Mouse (Mus musculus): ENCODE measurements around the gene 4430402I18Rik. TPM values are rescaled to one million over a fixed set of nuclear protein-coding genes. Genes with fewer than 3 reads are reported as not detected.

4430402I18Rik gene
- polyA plus RNA-seq, 1 experiment = 0.27 TPM

DNA sequence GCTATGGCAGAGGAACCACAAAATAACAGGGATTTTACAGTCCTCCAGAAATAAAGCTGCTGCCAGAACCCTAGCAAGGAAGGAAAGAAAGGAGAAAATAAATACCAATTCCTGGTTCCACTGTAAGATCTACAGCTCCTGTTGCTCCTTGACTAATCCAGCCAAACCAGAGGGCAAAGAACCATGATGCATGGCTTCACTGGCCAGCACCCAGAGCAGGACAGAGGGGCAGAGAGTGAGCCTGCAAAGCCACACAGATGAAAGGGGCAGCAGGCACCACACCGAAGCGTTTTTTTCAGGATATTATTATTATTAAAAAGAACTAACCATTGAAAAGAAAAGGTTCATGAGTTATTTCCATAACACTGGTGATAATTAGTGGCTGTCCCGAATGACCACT lies 115.6 kb downstream of the 4430402I18Rik start:
- no peak for DNase-seq (ENCODE audit: low read depth, low spot score)
- 93% methylated on average over 3 of the region's 3 CpGs for WGBS

DNA sequence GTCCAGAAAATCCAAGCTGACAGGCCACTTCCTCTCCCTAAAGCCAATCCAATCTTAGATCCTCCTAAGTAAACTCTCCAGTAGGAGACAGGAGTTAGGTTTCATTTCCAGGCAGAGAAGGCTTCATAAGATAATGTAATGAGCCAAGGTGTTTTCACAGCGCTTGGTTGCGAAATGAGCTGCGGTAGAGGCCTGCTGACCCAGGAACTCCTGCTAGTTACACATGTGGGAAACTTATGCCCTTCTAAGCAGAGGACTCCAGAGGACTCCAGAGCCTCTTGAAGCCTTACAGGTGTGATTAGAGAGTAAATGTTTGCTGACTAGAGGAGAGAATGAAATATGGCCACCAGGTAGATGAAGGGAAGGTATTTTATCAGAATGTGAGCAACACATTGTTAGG lies 117.1 kb downstream of the 4430402I18Rik start:
- WGBS = 69% methylated on average over 3 of the region's 3 CpGs
- DNase-seq (ENCODE audit: low read depth, low spot score) = no peak

DNA sequence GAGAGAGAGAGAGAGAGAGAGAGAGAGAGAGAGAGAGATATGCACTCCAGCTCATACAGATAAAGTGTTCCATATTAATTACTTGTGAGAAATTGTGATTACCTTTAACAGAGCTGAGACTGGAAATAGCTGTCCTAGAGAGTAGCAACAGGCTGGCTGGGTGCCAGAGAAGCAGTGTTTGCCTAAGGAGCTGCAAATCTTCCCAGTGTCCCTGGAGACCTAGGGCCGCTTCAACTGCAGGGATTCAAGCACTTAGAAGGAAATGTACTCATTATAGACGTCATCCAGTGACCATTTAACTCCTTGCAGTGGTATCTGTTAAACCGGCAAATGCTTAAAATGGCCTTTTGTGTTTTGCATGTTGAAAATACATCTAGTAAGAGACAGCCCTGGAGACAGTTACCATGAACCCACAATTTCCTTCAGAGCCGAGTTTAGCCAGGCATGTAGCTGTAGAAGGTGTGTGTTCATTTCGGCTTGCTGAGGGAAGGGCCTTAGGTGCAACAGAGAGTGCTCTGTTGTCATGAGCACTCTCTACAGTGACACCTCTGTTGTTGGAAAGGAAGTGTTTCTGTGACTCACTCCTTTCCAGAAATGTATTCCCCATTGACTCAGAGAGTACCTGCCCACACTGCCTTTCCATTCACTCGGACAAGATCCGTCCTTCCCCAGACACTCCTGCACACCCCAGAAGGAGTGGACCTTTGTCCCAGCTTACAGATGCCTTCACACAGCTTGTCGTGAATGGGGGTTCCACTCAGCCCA lies 122.5 kb downstream of the 4430402I18Rik start:
- 43% methylated on average over 8 of the region's 8 CpGs for WGBS
- no peak for DNase-seq (ENCODE audit: low read depth, low spot score)

Other genes starting within 250 kb of the 4430402I18Rik start
- 41.5 and 42.0 TPM in 2 replicates for gene Slc1a1, start 132.8 kb downstream of the 4430402I18Rik start, polyA plus RNA-seq (2012; rRNA removed)
- gene Plpp6, start 3.8 kb downstream of the 4430402I18Rik start, polyA plus RNA-seq (2012; rRNA removed) = 13.8 and 17.9 TPM in 2 replicates
- 5.3 and 7.6 TPM in 2 replicates for gene Cdc37l1, start 22.6 kb upstream of the 4430402I18Rik start, polyA plus RNA-seq (2012; rRNA removed)
- 65.6 and 102 TPM in 2 replicates for gene Ak3, start 80.2 kb upstream of the 4430402I18Rik start, polyA plus RNA-seq (2012; rRNA removed)
- 16.4 and 17.5 TPM in 2 replicates for gene Rcl1, start 133.6 kb upstream of the 4430402I18Rik start, polyA plus RNA-seq (2012; rRNA removed)